Mouse (Mus musculus) lung, embryonic 14.5 days (tissue): ENCODE data around the gene Hist1h1d. TPM values are rescaled to one million over a fixed set of nuclear protein-coding genes. Genes with fewer than 3 reads are reported as not detected.

ENCODE experiments used
- ATAC-seq: fragments of 200-750 bp; cut with Nextera tagmentation; 2 replicates; pipeline ENCODE4 v1.8.0; 2017; ENCODE audit warnings: mild to moderate bottlenecking, moderate TSS enrichment, moderate library complexity; ENCODE audit not compliant: insufficient read depth
- DNase-seq: peaks from one replicate; pipeline ENCODE4 v3.0.0-alpha.2; 2015
- H3K27ac ChIP-seq: fragments of 300-500 bp; sonication (generic); 2 replicates; pipeline ENCODE4 v1.5.1; 2014; ENCODE audit warnings: low read depth, mild to moderate bottlenecking, moderate library complexity
- H3K27me3 ChIP-seq: fragments of 300-500 bp; sonication (generic); 2 replicates; pipeline ENCODE4 v1.6.1; 2014; ENCODE audit warnings: low read length, control low read depth; ENCODE audit not compliant: insufficient read depth
- H3K36me3 ChIP-seq: fragments of 300-500 bp; sonication (generic); 2 replicates; pipeline ENCODE4 v1.6.1; 2014; ENCODE audit warnings: control low read depth; ENCODE audit not compliant: insufficient read depth
- H3K4me1 ChIP-seq: fragments of 300-500 bp; sonication (generic); 2 replicates; pipeline ENCODE4 v1.6.1; 2014; ENCODE audit warnings: antibody characterized with exemption, control low read depth; ENCODE audit not compliant: insufficient read depth
- H3K4me2 ChIP-seq: fragments of 300-500 bp; sonication (generic); 2 replicates; pipeline ENCODE4 v1.6.1; 2014; ENCODE audit warnings: mild to moderate bottlenecking
- H3K4me3 ChIP-seq: fragments of 300-500 bp; sonication (generic); 2 replicates; pipeline ENCODE4 v1.5.1; 2014; ENCODE audit warnings: low read depth, low read length
- H3K9ac ChIP-seq: fragments of 300-500 bp; sonication (generic); 2 replicates; pipeline ENCODE4 v1.6.1; 2014
- H3K9me3 ChIP-seq: fragments of 300-500 bp; sonication (generic); 2 replicates; pipeline ENCODE4 v1.6.1; 2016; ENCODE audit warnings: low read depth, low read length, control low read depth
- CTCF ChIP-seq: IDR thresholded peaks from 2 replicates; pipeline ENCODE4 v1.5.1; 2016; ENCODE audit warnings: antibody characterized with exemption, low read depth
- WGBS: fragments of 180-500 bp; shearing (Covaris S2); extraction: QIAGEN DNeasy Blood & Tissue Kit; methylation state at CpG from one replicate; pipeline ENCODE4 v1.1.7; 2014; 5-methylcytosine and 5-hydroxymethylcytosine counted together
- polyA plus RNA-seq: library from polyadenylated mRNA; unstranded; fragments of >200 nt; fragmentation: Nextera tagmentation; extraction: Ambion mirVana; gene quantifications from 2 replicates; pipeline ENCODE4 v1.2.1, GENCODE M21; 2014

The Hist1h1d gene
- polyA plus RNA-seq, 1 experiment from 2014 or later: 0.99 TPM

- 72% methylated on average over 5 of the region's 5 CpGs for WGBS
- no peaks in the 10 kb centered on the region for H3K9me3 ChIP-seq
- no peaks in the 10 kb centered on the region for H3K4me1 ChIP-seq
- DNase-seq (no peak), ATAC-seq (no peak)
- H3K36me3 ChIP-seq: no peaks in the 10 kb centered on the region
- no peak overlapping the region for H3K9ac ChIP-seq
- no peak overlapping the region for H3K27ac ChIP-seq
- no peak overlapping the region for H3K4me2 ChIP-seq
- H3K27me3 ChIP-seq: no peaks in the 10 kb centered on the region
- no peak overlapping the region for H3K4me3 ChIP-seq
- no peak for TF ChIP-seq CTCF
Observed at GRCm38 (mm10) chr13:23515281-23515680, 37.8 kb upstream of the Hist1h1d start.

GRCm38 (mm10) chr13:23515826-23516620 lies 37.0 kb upstream of the Hist1h1d start:
- Histone ChIP-seq H3K9ac (peak overlapping the region; percentile 27; the same call in 1 of the 2 replicates), H3K4me1 (no peaks in the 10 kb centered on the region), H3K27me3 (no peaks in the 10 kb centered on the region), H3K9me3 (no peaks in the 10 kb centered on the region), H3K4me3 (peak overlapping the region; percentile 56), H3K4me2 (peak overlapping the region; percentile 96), H3K36me3 (no peaks in the 10 kb centered on the region), H3K27ac (no peak overlapping the region)
- WGBS: 44% methylated on average over 15 of the region's 15 CpGs
- no peak for TF ChIP-seq CTCF
- DNase-seq (peak; percentile 37), ATAC-seq (no peak)

DNA sequence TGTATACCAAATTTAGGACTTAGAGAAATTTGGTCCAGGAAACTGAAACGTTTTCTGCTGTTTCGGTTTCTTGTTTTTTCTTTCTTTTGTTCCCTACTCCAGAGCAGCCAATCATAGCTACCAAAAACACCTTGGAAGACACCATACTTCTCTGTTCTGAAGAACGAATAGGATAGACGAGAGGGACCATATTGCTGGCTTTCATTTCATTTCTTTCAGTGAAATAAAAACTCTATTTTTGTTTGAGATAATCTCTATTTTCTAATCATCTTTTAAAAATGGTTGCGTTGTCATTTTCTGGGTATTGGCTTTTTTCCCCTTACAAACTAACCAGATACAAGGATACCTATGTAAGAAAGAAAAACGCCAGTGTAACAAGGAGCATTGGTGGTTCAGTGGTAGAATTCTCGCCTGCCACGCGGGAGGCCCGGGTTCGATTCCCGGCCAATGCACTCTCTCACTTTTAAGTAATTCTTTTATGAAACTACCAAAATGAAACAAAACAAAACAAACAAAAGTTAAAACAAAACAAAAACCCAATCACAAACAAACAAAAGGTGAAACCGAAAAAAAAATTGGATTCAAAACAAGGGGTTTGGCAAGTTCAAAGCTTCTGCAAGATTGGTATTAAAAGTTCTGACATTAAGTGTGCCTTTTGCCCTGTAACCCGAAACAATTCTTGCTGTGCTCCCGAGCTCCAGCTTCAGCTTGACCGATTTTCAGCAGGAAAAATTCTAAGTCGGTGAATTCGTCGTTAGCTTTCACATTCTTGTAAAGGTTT lies 36.0 kb upstream of the Hist1h1d start:
- peak; percentile 65 for ATAC-seq
- Histone ChIP-seq H3K4me3 (peak overlapping the region; percentile 56), H3K36me3 (no peaks in the 10 kb centered on the region), H3K27ac (peak overlapping the region; percentile 78; the same call in 1 of the 2 replicates), H3K27me3 (no peaks in the 10 kb centered on the region), H3K9ac (peak overlapping the region; percentile 38), H3K4me2 (peak overlapping the region; percentile 96), H3K4me1 (no peaks in the 10 kb centered on the region), H3K9me3 (no peaks in the 10 kb centered on the region)
- DNase-seq: peak; percentile 93
- no peak for TF ChIP-seq CTCF
- WGBS: 0% methylated on average over 19 of the region's 19 CpGs

GRCm38 (mm10) chr13:23517603-23518294 lies 35.3 kb upstream of the Hist1h1d start:
- no peaks in the 10 kb centered on the region for H3K4me1 ChIP-seq
- peak overlapping the region; percentile 45 for H3K9ac ChIP-seq
- H3K9me3 ChIP-seq: no peaks in the 10 kb centered on the region
- TF ChIP-seq CTCF: no peak
- H3K4me3 ChIP-seq: peak overlapping the region; percentile 56
- H3K27me3 ChIP-seq: no peaks in the 10 kb centered on the region
- H3K36me3 ChIP-seq: no peaks in the 10 kb centered on the region
- H3K4me2 ChIP-seq: peak overlapping the region; percentile 96
- DNase-seq: peak; percentile 96
- H3K27ac ChIP-seq: peak overlapping the region; percentile 78; the same call in 1 of the 2 replicates
- ATAC-seq: peak; percentile 89
- 0% methylated on average over 27 of the region's 27 CpGs for WGBS

DNA sequence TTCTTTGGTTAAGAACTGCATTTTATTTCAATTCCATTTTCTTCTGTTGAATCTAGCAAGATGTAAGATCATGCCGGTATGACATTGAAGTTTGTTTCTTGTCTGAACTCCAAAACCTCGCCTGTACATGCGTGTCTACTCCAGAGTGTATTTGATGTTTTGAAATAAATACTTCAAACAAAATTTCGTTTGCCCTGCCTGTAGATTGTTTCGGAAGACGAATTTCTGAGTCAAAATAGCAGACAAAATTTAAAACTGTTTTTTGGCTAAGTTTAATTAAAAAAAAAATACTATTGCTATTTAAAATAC lies 34.8 kb upstream of the Hist1h1d start:
- H3K4me2 ChIP-seq: peak overlapping the region; percentile 96
- peak overlapping the region; percentile 27; the same call in 1 of the 2 replicates for H3K9ac ChIP-seq
- H3K27ac ChIP-seq: no peak overlapping the region
- no peaks in the 10 kb centered on the region for H3K27me3 ChIP-seq
- no peak for DNase-seq
- peak overlapping the region; percentile 56 for H3K4me3 ChIP-seq
- TF ChIP-seq CTCF: no peak
- under 1% methylated on average over 6 of the region's 6 CpGs for WGBS
- no peaks in the 10 kb centered on the region for H3K9me3 ChIP-seq
- ATAC-seq: no peak
- no peaks in the 10 kb centered on the region for H3K4me1 ChIP-seq
- H3K36me3 ChIP-seq: no peaks in the 10 kb centered on the region

DNA sequence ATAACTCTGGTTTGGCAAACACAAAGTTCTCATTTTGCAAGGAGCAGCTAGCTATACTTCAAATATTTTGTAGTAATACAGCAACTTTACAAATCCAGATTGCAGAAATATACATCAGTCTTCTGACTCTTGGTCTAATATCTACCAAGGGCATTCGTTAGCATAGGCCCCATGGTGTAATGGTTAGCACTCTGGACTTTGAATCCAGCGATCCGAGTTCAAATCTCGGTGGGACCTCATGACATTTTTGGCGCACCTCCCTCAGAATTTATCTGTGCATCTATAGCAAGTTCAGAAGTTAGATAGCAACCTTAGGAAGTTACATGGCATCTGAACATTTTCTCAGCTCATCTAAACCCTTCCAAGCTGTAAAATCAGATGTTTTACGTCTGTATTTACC lies 34.2 kb upstream of the Hist1h1d start:
- DNase-seq: peak; percentile 95
- no peaks in the 10 kb centered on the region for H3K4me1 ChIP-seq
- no peaks in the 10 kb centered on the region for H3K36me3 ChIP-seq
- no peaks in the 10 kb centered on the region for H3K9me3 ChIP-seq
- H3K27ac ChIP-seq: peak overlapping the region; percentile 61; the same call in 1 of the 2 replicates
- peak; percentile 68 for ATAC-seq
- no peaks in the 10 kb centered on the region for H3K27me3 ChIP-seq
- H3K4me3 ChIP-seq: peak overlapping the region; percentile 56
- peak overlapping the region; percentile 96 for H3K4me2 ChIP-seq
- TF ChIP-seq CTCF: no peak
- 0 out of 2 replicates have a peak overlapping the region, but pooled peaks have one; percentile 21 for H3K9ac ChIP-seq
- under 1% methylated on average over 6 of the region's 6 CpGs for WGBS
